Mouse (Mus musculus): ENCODE measurements around the gene Dlst. TPM values are rescaled to one million over a fixed set of nuclear protein-coding genes. Genes with fewer than 3 reads are reported as not detected.
A peak's percentile ranks its signal among the peaks of the same experiment; 100 is the strongest.
"Not testable (repeated sequence)": the region's sequence is repeated elsewhere in the genome, so short reads cannot be mapped to it uniquely, and the experiment has no call there.

Gene Dlst
- total and polyA plus RNA-seq, 2 experiments from 2014 or later, result 104 to 115 TPM

DNA sequence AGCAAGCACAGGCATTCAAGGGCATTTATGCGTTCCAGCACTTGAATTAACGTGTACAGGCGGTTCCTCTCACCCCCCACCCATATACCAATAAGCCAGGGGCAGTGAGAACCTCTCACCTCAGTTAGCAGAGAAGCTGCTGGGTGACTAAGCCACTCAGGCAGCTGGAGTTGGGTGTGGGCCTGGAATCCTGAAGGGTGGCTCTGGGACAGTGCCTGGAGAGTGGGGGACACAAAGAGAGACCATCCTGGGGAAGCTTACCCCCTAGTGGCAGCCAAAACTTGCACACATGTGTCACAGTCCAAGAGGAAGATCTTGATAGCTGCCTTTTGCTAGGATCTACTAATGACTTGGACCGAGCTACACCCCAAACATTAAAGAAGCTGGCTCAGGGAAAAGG is 26.0 kb downstream of the Dlst start:
- no peak overlapping the region for H3K4me2 ChIP-seq (ENCODE audit: low read depth, low read length)
- H3K9me3 ChIP-seq (ENCODE audit: low read length), result no peaks in the 10 kb centered on the region
- no peak for DNase-seq (ENCODE audit: low spot score)
- no peaks in the 10 kb centered on the region; the same call in 1 of the 2 replicates for H3K4me1 ChIP-seq (ENCODE audit: insufficient read depth, low read length)
- H3K27me3 ChIP-seq (ENCODE audit: insufficient read depth, low read length), result no peaks in the 10 kb centered on the region
- peaks cover 38% of the 10 kb centered on the region for H3K36me3 ChIP-seq (ENCODE audit: insufficient read depth, low read length)
- peak; percentile 21 for TF ChIP-seq CTCF (IDR thresholded peaks at IDR 0.05; ENCODE audit: low read depth)
- 81% methylated on average over 4 of the region's 4 CpGs for WGBS
- no peak overlapping the region for H3K9ac ChIP-seq (replicated peaks; ENCODE audit: low read length)
- no peak overlapping the region for H3K4me3 ChIP-seq (ENCODE audit: low read length)
- H3K27ac ChIP-seq, result peak overlapping the region; percentile 29; the same call in 1 of the 2 replicates
- ATAC-seq, result no peak

DNA sequence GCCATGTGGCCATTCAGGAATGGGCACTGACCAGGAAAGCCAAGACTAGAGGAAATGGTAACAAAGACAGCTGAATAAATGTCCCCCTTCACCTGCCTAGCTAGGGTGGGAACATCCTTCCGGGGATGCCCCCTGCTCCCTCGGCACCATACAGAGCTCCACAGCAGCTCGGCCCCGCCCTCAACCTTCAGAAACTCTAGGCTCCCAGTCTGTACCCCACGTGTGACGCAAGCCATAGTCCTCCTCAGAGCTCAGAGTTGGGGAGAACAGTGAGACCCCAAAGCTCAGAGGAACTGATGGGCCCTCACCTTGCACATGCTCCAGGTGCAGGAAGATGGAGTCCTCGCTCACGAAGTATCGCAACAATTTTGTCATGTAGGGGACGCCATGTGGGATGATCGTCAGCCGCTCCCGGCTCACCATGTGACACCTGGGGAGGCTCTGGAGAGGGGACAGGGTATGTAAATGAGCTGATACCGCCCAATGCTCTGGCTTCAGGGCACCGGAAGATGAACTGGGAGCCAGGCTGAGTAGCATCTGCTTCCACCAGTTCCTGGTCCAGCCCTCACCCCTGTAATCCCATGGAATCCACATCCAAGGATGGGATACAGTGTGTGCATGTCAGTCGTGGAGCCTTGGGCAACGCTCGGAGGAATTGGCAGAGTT is 29.5 kb downstream of the Dlst start:
- no peak overlapping the region for H3K27ac ChIP-seq
- H3K4me2 ChIP-seq (ENCODE audit: low read depth, low read length), result no peak overlapping the region
- H3K36me3 ChIP-seq (ENCODE audit: insufficient read depth, low read length), result peaks cover 9% of the 10 kb centered on the region; the same call in 1 of the 2 replicates
- WGBS, result 45% methylated on average over 18 of the region's 18 CpGs
- H3K4me1 ChIP-seq (ENCODE audit: insufficient read depth, low read length), result no peaks in the 10 kb centered on the region; the same call in 1 of the 2 replicates
- no peak overlapping the region for H3K9ac ChIP-seq (replicated peaks; ENCODE audit: low read length)
- no peaks in the 10 kb centered on the region for H3K9me3 ChIP-seq (ENCODE audit: low read length)
- no peak overlapping the region for H3K4me3 ChIP-seq (ENCODE audit: low read length)
- ATAC-seq (no peak), DNase-seq (ENCODE audit: low spot score) (no peak)
- no peak for TF ChIP-seq CTCF (IDR thresholded peaks at IDR 0.05; ENCODE audit: low read depth)
- H3K27me3 ChIP-seq (ENCODE audit: insufficient read depth, low read length), result no peaks in the 10 kb centered on the region

GRCm38 (mm10) chr12:85141096-85141495 is 30.5 kb downstream of the Dlst start:
- no peak overlapping the region for H3K9ac ChIP-seq (replicated peaks; ENCODE audit: low read length)
- H3K9me3 ChIP-seq (ENCODE audit: low read length), result no peaks in the 10 kb centered on the region
- no peak overlapping the region for H3K27ac ChIP-seq
- WGBS, result 85% methylated on average over 6 of the region's 6 CpGs
- peaks cover 5% of the 10 kb centered on the region; the same call in 1 of the 2 replicates for H3K36me3 ChIP-seq (ENCODE audit: insufficient read depth, low read length)
- no peaks in the 10 kb centered on the region for H3K27me3 ChIP-seq (ENCODE audit: insufficient read depth, low read length)
- ATAC-seq, result no peak
- TF ChIP-seq CTCF (IDR thresholded peaks at IDR 0.05; ENCODE audit: low read depth), result no peak
- no peaks in the 10 kb centered on the region; the same call in 1 of the 2 replicates for H3K4me1 ChIP-seq (ENCODE audit: insufficient read depth, low read length)
- no peak for DNase-seq (ENCODE audit: low spot score)
- no peak overlapping the region for H3K4me3 ChIP-seq (ENCODE audit: low read length)
- no peak overlapping the region for H3K4me2 ChIP-seq (ENCODE audit: low read depth, low read length)

DNA sequence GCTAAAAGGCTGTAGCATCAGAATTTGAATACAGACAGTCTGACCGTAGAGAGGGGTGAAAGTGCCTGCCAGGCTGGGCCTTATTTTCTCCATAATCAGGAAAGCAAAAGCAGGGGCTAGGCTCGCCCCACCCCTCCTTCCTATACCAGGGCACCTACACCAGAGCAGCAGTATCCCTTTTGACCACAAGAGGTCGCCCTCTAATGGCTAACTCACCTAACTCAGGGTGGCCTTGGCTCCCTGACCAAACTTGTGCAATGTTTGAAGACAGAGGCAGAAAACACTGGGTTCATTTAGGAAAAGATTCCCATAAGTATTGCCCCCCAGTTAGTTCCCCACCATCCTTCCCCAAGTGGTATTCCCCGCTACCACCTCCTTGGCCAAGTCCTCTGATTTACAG is 32.2 kb downstream of the Dlst start:
- ATAC-seq, result peak; percentile 63
- no peak overlapping the region for H3K4me3 ChIP-seq (ENCODE audit: low read length)
- H3K4me1 ChIP-seq (ENCODE audit: insufficient read depth, low read length), result no peaks in the 10 kb centered on the region
- H3K36me3 ChIP-seq (ENCODE audit: insufficient read depth, low read length), result peaks cover 5% of the 10 kb centered on the region; the same call in 1 of the 2 replicates
- 15% methylated on average over 4 of the region's 4 CpGs for WGBS
- no peak overlapping the region for H3K4me2 ChIP-seq (ENCODE audit: low read depth, low read length)
- no peaks in the 10 kb centered on the region for H3K27me3 ChIP-seq (ENCODE audit: insufficient read depth, low read length)
- no peak overlapping the region for H3K9ac ChIP-seq (replicated peaks; ENCODE audit: low read length)
- DNase-seq (ENCODE audit: low spot score), result peak; percentile 93
- no peaks in the 10 kb centered on the region for H3K9me3 ChIP-seq (ENCODE audit: low read length)
- H3K27ac ChIP-seq, result no peak overlapping the region
- peak; percentile 99 for TF ChIP-seq CTCF (IDR thresholded peaks at IDR 0.05; ENCODE audit: low read depth)

- H3K9me3 ChIP-seq (ENCODE audit: low read length); DNase-seq (ENCODE audit: low spot score); H3K27ac ChIP-seq; H3K27me3 ChIP-seq (ENCODE audit: insufficient read depth, low read length); H3K4me2 ChIP-seq (ENCODE audit: low read depth, low read length); ATAC-seq; H3K4me3 ChIP-seq (ENCODE audit: low read length); H3K4me1 ChIP-seq (ENCODE audit: insufficient read depth, low read length); H3K9ac ChIP-seq (replicated peaks; ENCODE audit: low read length); H3K36me3 ChIP-seq (ENCODE audit: insufficient read depth, low read length): not testable (repeated sequence)
- TF ChIP-seq CTCF (IDR thresholded peaks at IDR 0.05; ENCODE audit: low read depth), result peak; percentile 53
- WGBS, result 64% methylated on average over 2 of the region's 2 CpGs
Measured at GRCm38 (mm10) chr12:85144276-85144675, 33.6 kb downstream of the Dlst start.

DNA sequence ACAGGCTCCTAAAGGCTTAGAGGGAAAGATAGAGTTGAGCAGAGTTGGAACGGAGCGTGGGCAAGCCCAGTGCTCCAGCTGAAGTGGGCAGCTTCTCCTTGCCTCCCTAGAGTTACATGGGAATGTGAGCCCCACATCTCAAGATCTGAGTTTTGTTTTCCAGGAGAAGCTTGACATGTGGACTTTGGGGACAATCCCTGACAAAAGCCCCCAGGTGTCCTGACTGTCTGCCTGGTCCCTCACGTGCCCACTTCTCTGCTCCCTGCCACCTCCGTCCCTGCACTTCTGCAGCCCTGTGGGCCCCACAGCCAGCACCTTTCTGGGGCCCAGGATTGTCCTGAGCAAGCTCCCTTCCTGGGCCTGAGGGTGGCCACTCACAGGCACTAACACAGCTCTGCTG is 34.2 kb downstream of the Dlst start:
- DNase-seq (ENCODE audit: low spot score) (no peak), ATAC-seq (no peak)
- H3K36me3 ChIP-seq (ENCODE audit: insufficient read depth, low read length), result peaks cover 5% of the 10 kb centered on the region; the same call in 1 of the 2 replicates
- H3K4me3 ChIP-seq (ENCODE audit: low read length), result no peak overlapping the region
- 86% methylated on average over 4 of the region's 4 CpGs for WGBS
- no peaks in the 10 kb centered on the region for H3K9me3 ChIP-seq (ENCODE audit: low read length)
- no peak overlapping the region for H3K27ac ChIP-seq
- no peaks in the 10 kb centered on the region for H3K27me3 ChIP-seq (ENCODE audit: insufficient read depth, low read length)
- no peak for TF ChIP-seq CTCF (IDR thresholded peaks at IDR 0.05; ENCODE audit: low read depth)
- no peak overlapping the region for H3K9ac ChIP-seq (replicated peaks; ENCODE audit: low read length)
- no peak overlapping the region for H3K4me2 ChIP-seq (ENCODE audit: low read depth, low read length)
- H3K4me1 ChIP-seq (ENCODE audit: insufficient read depth, low read length), result no peaks in the 10 kb centered on the region

DNA sequence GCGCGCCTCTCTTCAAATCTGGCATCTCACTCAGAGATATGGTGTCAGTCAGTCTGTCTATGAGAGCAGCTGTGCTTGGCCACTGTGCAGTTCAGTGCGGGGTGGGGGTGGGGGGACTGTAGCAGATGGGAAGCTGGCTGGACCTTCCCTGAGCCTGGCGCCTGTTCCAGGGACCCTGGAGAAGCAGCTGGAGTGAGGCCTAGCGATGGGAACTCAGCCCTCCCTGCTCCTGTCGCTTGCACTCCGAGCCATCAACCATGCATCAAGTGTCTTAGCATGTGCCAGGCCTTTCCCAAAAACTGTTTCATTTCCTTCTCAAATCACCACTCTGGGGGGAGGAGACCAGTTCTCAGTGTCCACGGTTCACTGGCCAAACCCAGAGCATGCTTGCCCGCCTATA is 35.0 kb downstream of the Dlst start:
- H3K27ac ChIP-seq, result no peak overlapping the region; the same call in 1 of the 2 replicates
- H3K9ac ChIP-seq (replicated peaks; ENCODE audit: low read length), result no peak overlapping the region
- WGBS, result 39% methylated on average over 9 of the region's 9 CpGs
- H3K36me3 ChIP-seq (ENCODE audit: insufficient read depth, low read length), result no peaks in the 10 kb centered on the region
- no peaks in the 10 kb centered on the region for H3K4me1 ChIP-seq (ENCODE audit: insufficient read depth, low read length)
- ATAC-seq (peak; percentile 61), DNase-seq (ENCODE audit: low spot score) (peak; percentile 63)
- no peaks in the 10 kb centered on the region for H3K9me3 ChIP-seq (ENCODE audit: low read length)
- no peak overlapping the region for H3K4me2 ChIP-seq (ENCODE audit: low read depth, low read length)
- H3K4me3 ChIP-seq (ENCODE audit: low read length), result no peak overlapping the region
- no peak for TF ChIP-seq CTCF (IDR thresholded peaks at IDR 0.05; ENCODE audit: low read depth)
- H3K27me3 ChIP-seq (ENCODE audit: insufficient read depth, low read length), result no peaks in the 10 kb centered on the region

Measured in hindbrain, postnatal 0 days (tissue).